Mouse (Mus musculus) G1E (cell line): ENCODE measurements around the gene Ramp2.

Source experiments
- CTCF ChIP-seq: IDR thresholded peaks from 2 replicates; pipeline ENCODE4 v1.5.1; 2012; ENCODE audit warnings: low read depth, low read length, inconsistent platforms, mixed read lengths
- GATA1 ChIP-seq: IDR thresholded peaks from 2 replicates; pipeline ENCODE4 v1.6.1; 2012; ENCODE audit warnings: borderline replicate concordance, low read length, inconsistent platforms, mixed read lengths
- GATA2 ChIP-seq: IDR thresholded peaks from 2 replicates; pipeline ENCODE4 v1.6.1; 2012; ENCODE audit warnings: low read depth, low read length, inconsistent platforms, borderline replicate concordance
- TAL1 ChIP-seq: conservative IDR thresholded peaks from 2 replicates; pipeline ENCODE4 v1.6.1; 2012; ENCODE audit warnings: low read depth, low read length, inconsistent platforms, mixed read lengths

DNA sequence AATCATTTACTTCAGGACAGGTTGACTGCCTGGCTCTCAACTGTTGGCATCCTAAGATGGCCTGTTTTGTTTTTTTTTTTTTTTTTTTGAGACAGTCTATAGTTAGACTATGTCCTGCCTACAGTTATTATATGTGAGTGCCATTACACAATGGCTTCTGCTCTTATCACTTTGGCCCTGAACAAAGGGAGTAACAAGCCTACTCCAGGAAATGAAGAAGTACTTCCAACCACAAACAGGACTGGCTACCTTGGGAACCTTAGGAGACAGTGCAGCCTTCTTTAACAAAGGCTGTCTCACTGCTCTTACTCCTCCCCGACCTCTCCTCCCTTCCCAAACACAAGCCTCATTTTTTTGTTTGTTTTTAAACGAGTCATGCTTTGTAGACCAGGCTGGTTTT lies 25.0 kb upstream of the Ramp2 start:
- TF ChIP-seq GATA1 (no peak), TAL1 (no peak), CTCF (no peak), GATA2 (no peak)
